Mouse (Mus musculus) heart, adult 8-10 months (tissue): ENCODE data around the gene Ndufaf3. TPM values are rescaled to one million over a fixed set of nuclear protein-coding genes. Genes with fewer than 3 reads are reported as not detected.

ENCODE experiments used
- DNase-seq: peaks from one replicate; pipeline ENCODE4 v3.0.0; 2022; ENCODE audit warnings: low spot score
- microRNA-seq: library from miRNA; unstranded; fragments of <30 nt; microRNA quantifications from one replicate; pipeline ENCODE4 v1.2.0, GENCODE M21; 2022
- total RNA-seq, 4 experiments: library from RNA; stranded (reverse); gene quantifications; 2 replicates each; pipeline ENCODE4 v1.2.4; 2022

Gene Ndufaf3
- total RNA-seq, 4 experiments from 2014 or later: 78.5 to 86.3 (median 81.1) TPM

DNA sequence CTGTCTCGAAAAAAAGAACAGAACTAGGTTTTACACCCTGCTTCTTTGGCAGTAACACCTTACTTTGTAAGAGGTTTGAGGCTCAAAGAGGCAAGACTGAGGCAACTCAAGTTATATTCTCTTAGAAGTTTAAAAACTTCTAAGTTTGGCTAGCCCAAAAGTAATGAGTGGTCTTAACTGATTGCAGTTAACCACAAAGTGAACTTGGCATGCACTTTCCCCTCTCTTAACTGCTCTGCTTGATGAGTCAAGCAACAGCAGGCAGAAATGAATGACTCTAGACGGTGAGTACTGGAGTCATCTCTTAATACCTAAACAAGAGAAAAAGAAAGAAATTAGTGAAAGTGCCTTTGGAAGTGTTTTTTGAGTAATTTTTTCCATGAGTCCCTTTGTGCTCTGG lies 45.6 kb downstream of the Ndufaf3 start:
- DNase-seq: no peak

DNA sequence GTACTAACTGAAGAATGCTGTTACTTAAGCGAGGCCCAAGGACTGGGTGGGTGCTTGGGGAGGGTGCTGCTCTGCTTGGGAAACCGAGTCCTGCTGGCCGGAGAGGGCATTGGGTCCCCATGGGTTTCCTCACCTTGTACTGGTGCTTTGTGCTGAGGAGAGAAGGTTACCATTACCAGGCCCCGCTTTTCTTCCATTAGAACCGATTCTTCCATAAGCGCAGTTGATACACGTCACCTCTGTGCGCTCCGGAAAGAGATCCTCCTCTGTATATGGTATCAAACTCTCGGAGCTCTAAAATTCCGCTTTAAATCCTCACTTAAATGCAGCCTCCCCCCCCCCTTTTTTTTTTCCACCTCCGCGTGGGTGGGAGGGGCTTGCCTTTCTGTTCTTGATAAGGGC lies 49.3 kb downstream of the Ndufaf3 start:
- peak; percentile 41 for DNase-seq

DNA sequence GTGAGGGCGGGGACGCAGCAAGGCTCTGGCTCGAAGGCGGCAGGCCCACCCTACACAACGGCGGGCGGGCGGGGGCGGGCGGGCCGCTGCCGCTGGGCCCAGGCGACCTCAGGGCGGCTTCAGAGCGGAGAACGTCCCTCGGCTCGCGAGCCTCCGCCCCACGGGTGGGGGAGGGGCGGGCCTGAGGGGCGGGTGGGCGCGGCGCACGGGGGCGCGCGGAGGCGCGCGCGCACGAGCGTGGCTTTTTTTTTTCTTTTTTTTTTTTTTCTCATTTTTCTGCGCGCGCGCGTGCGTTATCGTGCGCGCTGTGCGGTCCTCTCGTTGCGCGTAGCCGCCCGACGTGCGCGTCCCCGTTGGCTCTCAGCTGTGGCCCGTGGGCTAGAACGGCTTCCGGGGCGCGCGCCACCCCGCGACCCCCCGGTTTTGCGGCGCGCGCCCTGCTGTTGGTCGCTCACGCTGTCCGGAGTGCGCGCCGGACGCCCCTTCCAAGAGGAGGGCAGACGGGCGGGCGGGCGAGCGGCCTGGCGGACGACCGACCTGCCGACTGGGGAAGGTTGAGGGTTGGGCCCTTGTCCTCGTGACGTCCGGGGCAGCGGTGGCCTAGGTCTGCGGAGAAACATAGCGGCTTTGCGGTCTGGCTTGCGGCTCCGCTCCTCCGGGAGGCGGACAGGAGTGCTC lies 49.8 kb downstream of the Ndufaf3 start:
- DNase-seq: peak; percentile 52

DNA sequence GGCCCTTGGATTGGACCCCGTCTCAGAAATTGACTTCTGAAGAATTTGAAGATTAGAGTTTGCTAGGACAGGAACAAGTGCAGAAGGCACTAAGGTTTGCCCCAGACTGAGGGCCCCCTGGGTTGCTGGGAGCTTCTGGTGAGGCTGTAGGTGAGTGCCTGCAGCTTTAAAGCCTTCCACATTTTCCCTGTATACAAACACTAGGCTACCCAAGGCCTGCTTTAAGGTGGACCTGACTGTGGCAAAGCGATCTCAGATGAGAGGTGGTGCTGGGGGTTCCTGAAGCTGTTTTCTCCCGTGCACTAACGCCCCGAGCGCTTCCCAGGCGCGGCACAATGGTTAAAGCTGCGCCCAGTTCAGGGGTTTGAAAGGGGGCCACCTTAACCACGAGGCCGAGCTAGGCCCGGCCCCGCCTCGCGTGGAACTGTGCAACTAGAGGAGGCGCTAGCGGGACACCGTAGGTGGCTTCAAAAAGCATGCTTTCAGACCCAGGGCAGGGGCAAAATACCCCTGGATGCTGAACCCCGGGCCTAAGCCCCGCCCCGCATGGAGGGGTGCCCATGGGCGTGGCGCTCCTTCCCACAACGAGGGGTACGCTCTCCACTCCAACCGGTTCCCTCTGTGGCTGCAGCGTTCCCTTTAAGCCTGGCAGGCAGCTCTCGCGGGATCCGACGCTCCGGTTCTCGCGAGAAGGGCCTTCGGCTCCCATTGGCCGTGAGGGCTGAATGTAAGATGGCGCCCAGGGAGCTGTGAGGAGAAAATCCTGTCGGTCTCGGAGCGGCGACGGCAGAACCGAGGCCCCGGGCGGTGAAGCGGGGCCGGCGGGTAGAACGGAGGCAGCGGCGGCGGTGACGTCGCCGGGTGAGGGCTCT lies 50.6 kb downstream of the Ndufaf3 start, which contains the start of gene Qrich1:
Gene Qrich1, plus strand, starts transcription at position 427 of the 872 bp plus-strand sequence.
- DNase-seq: peak; percentile 95

Small RNAs within 50 kb of the gene (microRNA-seq; reads per million reads assigned to microRNA genes)
- gene Gm24083 (not detected), gene Mir191 (not detected), gene Mir425 (794 reads per million, percentile 79 among the genes with 10 or more reads in this experiment)

Other genes with a start within 250 kb of the Ndufaf3 start
- gene Gpx1, start 228.5 kb downstream of the Ndufaf3 start, total RNA-seq: 100 to 1,000 TPM in 1 of 4 experiments, 10 to 100 TPM in 3; 67.6 to 101 (median 81.7) TPM
- 10 to 100 TPM; 77.0 to 83.3 (median 79.8) TPM for gene Usp4, start 219.6 kb downstream of the Ndufaf3 start, total RNA-seq
- gene 1700102P08Rik, start 174.6 kb downstream of the Ndufaf3 start, total RNA-seq: 1 to 10 TPM in 2 of 4 experiments, under 1 TPM in 2; 0.73 to 1.5 (median 1.1) TPM
- not detected for gene Ccdc36, start 138.9 kb downstream of the Ndufaf3 start, total RNA-seq
- not detected for gene BC048562, start 131.0 kb downstream of the Ndufaf3 start, total RNA-seq
- 10 to 100 TPM; 21.3 to 28.3 (median 26.7) TPM for gene Ccdc71, start 106.9 kb downstream of the Ndufaf3 start, total RNA-seq
- gene Klhdc8b, start 105.9 kb downstream of the Ndufaf3 start, total RNA-seq: 1 to 10 TPM; 3.9 to 6.7 (median 5.8) TPM
- gene Lamb2, start 87.7 kb downstream of the Ndufaf3 start, total RNA-seq: 100 to 1,000 TPM; 342 to 366 (median 351) TPM
- gene Usp19, start 76.8 kb downstream of the Ndufaf3 start, total RNA-seq: 100 to 1,000 TPM in 3 of 4 experiments, 10 to 100 TPM in 1; 92.9 to 109 (median 102) TPM
- 10 to 100 TPM; 76.7 to 84.2 (median 80.1) TPM for gene Qars, start 59.7 kb downstream of the Ndufaf3 start, total RNA-seq
- gene Qrich1, start 50.6 kb downstream of the Ndufaf3 start, total RNA-seq: 10 to 100 TPM; 55.6 to 70.2 (median 61.7) TPM
- gene Impdh2, start 7.1 kb downstream of the Ndufaf3 start, total RNA-seq: 10 to 100 TPM; 44.3 to 53.5 (median 47.9) TPM
- 10 to 100 TPM; 16.9 to 26.8 (median 24.1) TPM for gene Dalrd3, start 2.5 kb upstream of the Ndufaf3 start, total RNA-seq
- gene Wdr6, start 11.3 kb upstream of the Ndufaf3 start, total RNA-seq: 10 to 100 TPM; 12.9 to 18.1 (median 17.0) TPM
- gene P4htm, start 30.2 kb upstream of the Ndufaf3 start, total RNA-seq: 10 to 100 TPM; 13.0 to 23.5 (median 14.6) TPM
- 10 to 100 TPM; 41.7 to 50.7 (median 49.6) TPM for gene Arih2, start 82.0 kb upstream of the Ndufaf3 start, total RNA-seq
- 100 to 1,000 TPM; 189 to 257 (median 218) TPM for gene Slc25a20, start 94.7 kb upstream of the Ndufaf3 start, total RNA-seq
- gene Prkar2a, start 121.9 kb upstream of the Ndufaf3 start, total RNA-seq: 10 to 100 TPM; 80.5 to 91.0 (median 88.1) TPM
- gene Ip6k2, start 216.4 kb upstream of the Ndufaf3 start, total RNA-seq: 10 to 100 TPM; 13.7 to 24.9 (median 21.2) TPM
- gene Nckipsd, start 240.9 kb upstream of the Ndufaf3 start, total RNA-seq: 1 to 10 TPM; 7.4 to 9.2 (median 8.0) TPM